Mouse (Mus musculus) forebrain, embryonic 14.5 days (tissue): ENCODE data around the gene Alg5. TPM values are rescaled to one million over a fixed set of nuclear protein-coding genes. Genes with fewer than 3 reads are reported as not detected.

Experiments used
- ATAC-seq: fragments of 200-750 bp; cut with Nextera tagmentation; 2 replicates; pipeline ENCODE4 v1.8.0; 2017; ENCODE audit warnings: mild to moderate bottlenecking, moderate library complexity
- DNase-seq: peaks from one replicate; pipeline ENCODE4 v3.0.0-alpha.2; 2015; ENCODE audit warnings: low spot score
- H3K27ac ChIP-seq: fragments of 300-500 bp; sonication (generic); 2 replicates; pipeline ENCODE4 v1.5.1; 2014; ENCODE audit warnings: low read depth, mild to moderate bottlenecking, control low read depth, low read length, moderate library complexity
- H3K27me3 ChIP-seq: fragments of 300-500 bp; sonication (generic); replicated peaks from 2 replicates; pipeline ENCODE4 v1.6.1; 2014; ENCODE audit warnings: low read length, control low read depth, mixed read lengths; ENCODE audit not compliant: control insufficient read depth, insufficient read depth
- H3K36me3 ChIP-seq: fragments of 300-500 bp; sonication (generic); 2 replicates; pipeline ENCODE4 v1.6.1; 2014; ENCODE audit warnings: low read length, control low read depth; ENCODE audit not compliant: control insufficient read depth, insufficient read depth
- H3K4me1 ChIP-seq: fragments of 300-500 bp; sonication (generic); 2 replicates; pipeline ENCODE4 v1.6.1; 2014; ENCODE audit warnings: antibody characterized with exemption, low read length, control low read depth; ENCODE audit not compliant: control insufficient read depth, insufficient read depth
- H3K4me2 ChIP-seq: fragments of 300-500 bp; sonication (generic); 2 replicates; pipeline ENCODE4 v1.6.1; 2014; ENCODE audit warnings: mild to moderate bottlenecking, control low read depth, low read length
- H3K4me3 ChIP-seq: fragments of 300-500 bp; sonication (generic); 2 replicates; pipeline ENCODE4 v1.5.1; 2014; ENCODE audit warnings: low read depth, low read length, control low read depth
- H3K9ac ChIP-seq: fragments of 300-500 bp; sonication (generic); 2 replicates; pipeline ENCODE4 v1.6.1; 2014; ENCODE audit warnings: mild to moderate bottlenecking, low read length, control low read depth, moderate library complexity
- H3K9me3 ChIP-seq: fragments of 300-500 bp; sonication (generic); replicated peaks from 2 replicates; pipeline ENCODE4 v1.6.1; 2016; ENCODE audit warnings: low read length, control low read depth, mixed read lengths; ENCODE audit not compliant: control insufficient read depth
- WGBS: fragments of 180-500 bp; shearing (Covaris S2); extraction: QIAGEN DNeasy Blood & Tissue Kit; methylation state at CpG from one replicate; pipeline ENCODE4 v1.1.7; 2014; 5-methylcytosine and 5-hydroxymethylcytosine counted together
- polyA plus RNA-seq: library from polyadenylated mRNA; unstranded; fragments of >200 nt; fragmentation: Nextera tagmentation; extraction: Ambion mirVana; gene quantifications from 2 replicates; pipeline ENCODE4 v1.2.1, GENCODE M21; 2014

Gene Alg5
- polyA plus RNA-seq, 1 experiment from 2014 or later, result 60.2 TPM

GRCm38 (mm10) chr3:54732371-54732770, 3.0 kb upstream of the Alg5 start:
- Histone ChIP-seq H3K36me3 (peaks cover 58% of the 10 kb centered on the region), H3K27ac (no peak overlapping the region), H3K4me3 (no peak overlapping the region), H3K9ac (no peak overlapping the region), H3K4me2 (no peak overlapping the region), H3K4me1 (0 out of 2 replicates have a peak, but pooled peaks cover 7% of the 10 kb centered on the region), H3K27me3 (no peaks in the 10 kb centered on the region), H3K9me3 (no peaks in the 10 kb centered on the region)
- 97% methylated on average over 4 of the region's 4 CpGs for WGBS
- ATAC-seq (no peak), DNase-seq (no peak)

- H3K9me3 ChIP-seq, result no peaks in the 10 kb centered on the region
- DNase-seq, result peak; percentile 93
- H3K4me3 ChIP-seq, result peak overlapping the region; percentile 87
- H3K4me2 ChIP-seq, result peak overlapping the region; percentile 81
- WGBS, result under 1% methylated on average over 68 of the region's 84 CpGs
- H3K4me1 ChIP-seq, result 0 out of 2 replicates have a peak, but pooled peaks cover 7% of the 10 kb centered on the region
- H3K9ac ChIP-seq, result peak overlapping the region; percentile 90
- peak overlapping the region; percentile 98 for H3K27ac ChIP-seq
- H3K27me3 ChIP-seq, result no peaks in the 10 kb centered on the region
- ATAC-seq, result peak; percentile 95
- peaks cover 49% of the 10 kb centered on the region for H3K36me3 ChIP-seq
Measured at GRCm38 (mm10) chr3:54734411-54735246, 710 bp upstream of the Alg5 start.

- H3K9me3 ChIP-seq, result no peaks in the 10 kb centered on the region
- 0 out of 2 replicates have a peak, but pooled peaks cover 7% of the 10 kb centered on the region for H3K4me1 ChIP-seq
- H3K4me3 ChIP-seq, result peak overlapping the region; percentile 87
- H3K36me3 ChIP-seq, result peaks cover 46% of the 10 kb centered on the region
- H3K4me2 ChIP-seq, result peak overlapping the region; percentile 81
- H3K27me3 ChIP-seq, result no peaks in the 10 kb centered on the region
- peak; percentile 20 for DNase-seq
- peak overlapping the region; percentile 90 for H3K9ac ChIP-seq
- 57% methylated on average over 18 of the region's 18 CpGs for WGBS
- H3K27ac ChIP-seq, result peak overlapping the region; percentile 98; the same call in 1 of the 2 replicates
- ATAC-seq, result no peak
Measured at GRCm38 (mm10) chr3:54736101-54736927, 975 bp downstream of the Alg5 start.

GRCm38 (mm10) chr3:54737317-54737716, 2.0 kb downstream of the Alg5 start:
- ATAC-seq, result no peak
- no peak overlapping the region for H3K4me2 ChIP-seq
- no peak overlapping the region for H3K4me3 ChIP-seq
- no peaks in the 10 kb centered on the region for H3K27me3 ChIP-seq
- no peak for DNase-seq
- H3K9ac ChIP-seq, result no peak overlapping the region
- WGBS, result 96% methylated on average over 8 of the region's 8 CpGs
- H3K4me1 ChIP-seq, result 0 out of 2 replicates have a peak, but pooled peaks cover 7% of the 10 kb centered on the region
- peaks cover 48% of the 10 kb centered on the region for H3K36me3 ChIP-seq
- no peak overlapping the region for H3K27ac ChIP-seq
- no peaks in the 10 kb centered on the region for H3K9me3 ChIP-seq

GRCm38 (mm10) chr3:54741965-54742364, 6.6 kb downstream of the Alg5 start:
- WGBS, result 96% methylated on average over 11 of the region's 11 CpGs
- ATAC-seq (no peak), DNase-seq (no peak)
- H3K9ac ChIP-seq, result no peak overlapping the region
- H3K4me1 ChIP-seq, result no peaks in the 10 kb centered on the region
- no peak overlapping the region for H3K27ac ChIP-seq
- peaks cover 84% of the 10 kb centered on the region for H3K36me3 ChIP-seq
- H3K4me3 ChIP-seq, result no peak overlapping the region
- H3K4me2 ChIP-seq, result no peak overlapping the region
- H3K27me3 ChIP-seq, result no peaks in the 10 kb centered on the region
- no peaks in the 10 kb centered on the region for H3K9me3 ChIP-seq

GRCm38 (mm10) chr3:54745799-54746198, 10.5 kb downstream of the Alg5 start:
- no peaks in the 10 kb centered on the region for H3K27me3 ChIP-seq
- peaks cover 97% of the 10 kb centered on the region for H3K36me3 ChIP-seq
- no peak overlapping the region for H3K27ac ChIP-seq
- no peak overlapping the region for H3K4me2 ChIP-seq
- no peak for ATAC-seq
- H3K4me3 ChIP-seq, result no peak overlapping the region
- DNase-seq, result peak; percentile 16
- H3K9ac ChIP-seq, result no peak overlapping the region
- WGBS, result 64% methylated on average over 5 of the region's 5 CpGs
- no peaks in the 10 kb centered on the region for H3K9me3 ChIP-seq
- H3K4me1 ChIP-seq, result no peaks in the 10 kb centered on the region

- no peak overlapping the region for H3K4me3 ChIP-seq
- H3K27me3 ChIP-seq, result 0 out of 2 replicates have a peak, but pooled peaks cover 6% of the 10 kb centered on the region
- H3K27ac ChIP-seq, result no peak overlapping the region
- H3K9me3 ChIP-seq, result no peaks in the 10 kb centered on the region
- peaks cover 30% of the 10 kb centered on the region for H3K36me3 ChIP-seq
- H3K4me1 ChIP-seq, result peaks cover 6% of the 10 kb centered on the region
- H3K9ac ChIP-seq, result no peak overlapping the region
- 82% methylated on average over 4 of the region's 4 CpGs for WGBS
- ATAC-seq (no peak), DNase-seq (no peak)
- H3K4me2 ChIP-seq, result no peak overlapping the region
Measured at GRCm38 (mm10) chr3:54753411-54753810, 18.1 kb downstream of the Alg5 start.

GRCm38 (mm10) chr3:54755145-54756041, 20.1 kb downstream of the Alg5 start, which contains the start of gene Smad9:
Smad9 (plus strand) TSS chr3:54755582.
- Histone ChIP-seq H3K4me1 (peaks cover 6% of the 10 kb centered on the region), H3K4me3 (peak within 1 kb of the TSS; percentile 60), H3K27me3 (0 out of 2 replicates have a peak, but pooled peaks cover 6% of the 10 kb centered on the region), H3K27ac (no peak within 1 kb of the TSS), H3K4me2 (peak within 1 kb of the TSS; percentile 100), H3K36me3 (peaks cover 12% of the 10 kb centered on the region), H3K9ac (peak within 1 kb of the TSS; percentile 63), H3K9me3 (no peaks in the 10 kb centered on the region)
- ATAC-seq (peak; percentile 86), DNase-seq (peak; percentile 70)
- WGBS, result under 1% methylated on average over 65 of the region's 66 CpGs
